In the genomic region with DNA sequence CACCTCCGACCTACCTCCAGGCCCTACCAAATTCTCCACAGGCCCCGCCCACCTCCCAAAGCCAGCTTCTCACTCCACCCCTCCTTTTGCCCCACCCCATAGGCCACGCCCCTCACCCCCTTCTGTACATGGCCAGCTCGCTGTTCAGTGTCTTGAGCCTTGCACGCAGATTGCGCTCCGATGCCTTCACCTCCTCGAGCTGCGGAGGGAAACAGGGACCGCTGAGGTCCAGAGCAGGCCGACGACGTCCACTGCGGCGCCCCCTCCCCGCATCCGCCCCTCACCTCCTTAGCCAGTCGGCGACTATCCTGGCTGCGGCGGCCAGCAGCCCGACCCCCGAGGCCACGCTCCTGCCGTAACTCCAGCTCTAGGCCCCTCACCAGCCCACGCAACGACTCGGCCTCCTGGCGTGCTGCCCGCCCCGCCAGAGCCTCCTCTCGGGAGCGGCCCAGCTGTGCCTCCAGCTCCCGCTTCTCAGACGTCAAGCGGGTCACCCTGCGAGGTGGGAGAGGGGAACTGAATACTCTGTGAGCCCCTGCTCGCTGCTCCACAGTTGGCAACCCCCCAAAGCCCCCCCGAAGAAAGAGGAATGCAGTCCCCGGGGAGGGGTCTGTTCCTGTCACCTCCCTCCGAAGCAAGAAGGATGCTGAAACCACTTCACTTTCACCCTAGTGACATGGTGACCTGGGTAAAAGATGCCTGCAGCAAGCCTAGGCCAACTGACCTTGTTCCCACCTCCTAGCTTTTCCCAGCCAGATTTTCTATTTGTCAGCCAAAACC, we compare ENCODE assay signal across 8 mouse cellular contexts. TPM values are rescaled to one million over a fixed set of nuclear protein-coding genes. Genes with fewer than 3 reads are reported as not detected.
DNase-seq lines count a peak whose midpoint lies in the region; ATAC-seq and TF ChIP-seq lines count a peak whose summit lies in the region.

No protein-coding gene starts in this region.

- no peak for TF ChIP-seq POLR2A in ES-Bruce4 (IDR thresholded peaks at IDR 0.05; ENCODE audit: insufficient read depth, low read length)

- TF ChIP-seq CTCF in ES-Bruce4 (IDR thresholded peaks at IDR 0.05; ENCODE audit: low read depth, low read length) = no peak
- no peak for TF ChIP-seq CTCF in liver, postnatal 0 days (IDR thresholded peaks at IDR 0.05; ENCODE audit: low read depth)

- ATAC-seq in liver, postnatal 0 days = peak; percentile 53
- ATAC-seq in neural tube, embryonic 12.5 days (ENCODE audit: low FRiP score, low read depth) = 0 out of 2 replicates have a peak, but pooled peaks have one; percentile 14

- 1% methylated on average over 41 of the region's 41 CpGs for WGBS in embryonic facial prominence, embryonic 10.5 days
- WGBS in heart, embryonic 10.5 days = under 1% methylated on average over 41 of the region's 41 CpGs
- 8% methylated on average over 37 of the region's 41 CpGs for WGBS in liver, postnatal 0 days (ENCODE audit: insufficient replicate concordance)
- WGBS in neural tube, embryonic 12.5 days = under 1% methylated on average over 41 of the region's 41 CpGs

- H3K4me3 ChIP-seq in ES-Bruce4 (ENCODE audit: low read depth, low read length) = peak overlapping the region; percentile 20
- H3K4me3 ChIP-seq in embryonic facial prominence, embryonic 10.5 days = peak overlapping the region; percentile 59
- H3K4me3 ChIP-seq in heart, embryonic 10.5 days = peak overlapping the region; percentile 58
- peak overlapping the region; percentile 35 for H3K4me3 ChIP-seq in liver, postnatal 0 days (ENCODE audit: low read depth, low read length)
- H3K4me3 ChIP-seq in neural tube, embryonic 12.5 days = peak overlapping the region; percentile 32

- peak overlapping the region; percentile 72 for H3K4me2 ChIP-seq in liver, postnatal 0 days (ENCODE audit: low read depth, low read length)
- H3K4me2 ChIP-seq in neural tube, embryonic 12.5 days (replicated peaks) = peak overlapping the region; percentile 76

- TF ChIP-seq EP300 in ES-Bruce4 (IDR thresholded peaks at IDR 0.05; ENCODE audit: insufficient read depth, low read depth, low read length) = no peak
- TF ChIP-seq EP300 in liver, postnatal 0 days (IDR thresholded peaks at IDR 0.05; ENCODE audit: low read depth) = no peak

- peak; percentile 86 for DNase-seq in adrenal gland, postnatal 14 days
- peak; percentile 80 for DNase-seq in embryonic facial prominence, embryonic 10.5 days (ENCODE audit: low spot score)
- peak; percentile 88 for DNase-seq in heart, embryonic 10.5 days (ENCODE audit: low spot score)
- DNase-seq in kidney, adult 8-10 months = peak; percentile 72 to 74
- peak; percentile 77 for DNase-seq in liver, postnatal 0 days
- peak; percentile 76 for DNase-seq in thymus, postnatal 4 days

- no peaks in the 10 kb centered on the region; the same call in 1 of the 2 replicates for H3K36me3 ChIP-seq in ES-Bruce4 (ENCODE audit: control insufficient read depth, insufficient read depth, low read length, poor library complexity, severe bottlenecking)
- peaks cover 14% of the 10 kb centered on the region for H3K36me3 ChIP-seq in embryonic facial prominence, embryonic 10.5 days (replicated peaks)
- peaks cover 13% of the 10 kb centered on the region; the same call in 1 of the 2 replicates for H3K36me3 ChIP-seq in heart, embryonic 10.5 days
- H3K36me3 ChIP-seq in liver, postnatal 0 days (replicated peaks; ENCODE audit: insufficient read depth, low read length) = peaks cover 4% of the 10 kb centered on the region; the same call in 1 of the 2 replicates
- H3K36me3 ChIP-seq in neural tube, embryonic 12.5 days = peaks cover 4% of the 10 kb centered on the region; the same call in 1 of the 2 replicates

- H3K9ac ChIP-seq in ES-Bruce4 (ENCODE audit: low read depth, poor library complexity, severe bottlenecking) = peak overlapping the region; percentile 26
- H3K9ac ChIP-seq in liver, postnatal 0 days (replicated peaks) = no peak overlapping the region
- H3K9ac ChIP-seq in neural tube, embryonic 12.5 days = peak overlapping the region; percentile 58

- no peaks in the 10 kb centered on the region for H3K4me1 ChIP-seq in ES-Bruce4 (ENCODE audit: control insufficient read depth, insufficient read depth, low read length)
- peaks cover 25% of the 10 kb centered on the region for H3K4me1 ChIP-seq in embryonic facial prominence, embryonic 10.5 days
- peaks cover 22% of the 10 kb centered on the region for H3K4me1 ChIP-seq in heart, embryonic 10.5 days
- peaks cover 22% of the 10 kb centered on the region for H3K4me1 ChIP-seq in liver, postnatal 0 days (ENCODE audit: insufficient read depth)
- peaks cover 19% of the 10 kb centered on the region for H3K4me1 ChIP-seq in neural tube, embryonic 12.5 days

- no peaks in the 10 kb centered on the region for H3K27me3 ChIP-seq in ES-Bruce4 (ENCODE audit: control insufficient read depth, insufficient read depth, low read length, poor library complexity, severe bottlenecking)
- H3K27me3 ChIP-seq in embryonic facial prominence, embryonic 10.5 days (replicated peaks; ENCODE audit: low read depth, poor library complexity, severe bottlenecking) = peaks cover 34% of the 10 kb centered on the region
- H3K27me3 ChIP-seq in heart, embryonic 10.5 days (ENCODE audit: insufficient read depth, poor library complexity, severe bottlenecking) = peaks cover 29% of the 10 kb centered on the region
- peaks cover 14% of the 10 kb centered on the region for H3K27me3 ChIP-seq in liver, postnatal 0 days (ENCODE audit: insufficient read depth, low read length)
- H3K27me3 ChIP-seq in neural tube, embryonic 12.5 days (replicated peaks) = peaks cover 14% of the 10 kb centered on the region

- no peak overlapping the region for H3K27ac ChIP-seq in ES-Bruce4 (ENCODE audit: insufficient read depth, low read length)
- 0 out of 2 replicates have a peak overlapping the region, but pooled peaks have one; percentile 19 for H3K27ac ChIP-seq in embryonic facial prominence, embryonic 10.5 days (replicated peaks)
- peak overlapping the region; percentile 56; the same call in 1 of the 2 replicates for H3K27ac ChIP-seq in heart, embryonic 10.5 days
- H3K27ac ChIP-seq in liver, postnatal 0 days (ENCODE audit: low read depth) = no peak overlapping the region
- no peak overlapping the region for H3K27ac ChIP-seq in neural tube, embryonic 12.5 days

- no peaks in the 10 kb centered on the region for H3K9me3 ChIP-seq in ES-Bruce4 (replicated peaks; ENCODE audit: control insufficient read depth, insufficient read depth, low read length, poor library complexity, severe bottlenecking)
- no peaks in the 10 kb centered on the region for H3K9me3 ChIP-seq in embryonic facial prominence, embryonic 10.5 days
- no peaks in the 10 kb centered on the region for H3K9me3 ChIP-seq in heart, embryonic 10.5 days
- H3K9me3 ChIP-seq in liver, postnatal 0 days (ENCODE audit: low read length) = no peaks in the 10 kb centered on the region
- H3K9me3 ChIP-seq in neural tube, embryonic 12.5 days = no peaks in the 10 kb centered on the region

RNA-seq across cellular contexts. Expression of gene Ccdc61, which starts 16.4 kb away (rescaled TPM):
- polyA plus RNA-seq in ES-Bruce4 (2011; ENCODE audit: insufficient read depth, insufficient read length, low read depth, missing spikeins) = 36.4 and 39.9 TPM in 2 replicates
- 12.2 and 12.9 TPM in 2 replicates for total RNA-seq in adrenal gland, postnatal 14 days (2021)
- polyA plus RNA-seq in embryonic facial prominence, embryonic 10.5 days (2016; fragmentation: Nextera tagmentation; extraction: Ambion mirVana) = 30.9 and 34.8 TPM in 2 replicates
- polyA plus RNA-seq in heart, embryonic 10.5 days (2016; fragmentation: Nextera tagmentation; extraction: Ambion mirVana) = 26.9 and 29.4 TPM in 2 replicates
- polyA plus RNA-seq in liver, postnatal 0 days (2015; fragmentation: Nextera tagmentation; extraction: Ambion mirVana) = 5.6 and 7.5 TPM in 2 replicates
- polyA plus RNA-seq in neural tube, embryonic 12.5 days (2016; fragmentation: Nextera tagmentation; extraction: Ambion mirVana) = 32.9 and 34.0 TPM in 2 replicates

RNA-seq across cellular contexts. Expression of gene Pglyrp1, which starts 22.7 kb away (rescaled TPM):
- 1.8 and 3.1 TPM in 2 replicates for polyA plus RNA-seq in ES-Bruce4 (2011; ENCODE audit: insufficient read depth, insufficient read length, low read depth, missing spikeins)
- 2.3 and 4.5 TPM in 2 replicates for total RNA-seq in adrenal gland, postnatal 14 days (2021)
- 0.69 and 0.70 TPM in 2 replicates for polyA plus RNA-seq in embryonic facial prominence, embryonic 10.5 days (2016; fragmentation: Nextera tagmentation; extraction: Ambion mirVana)
- polyA plus RNA-seq in heart, embryonic 10.5 days (2016; fragmentation: Nextera tagmentation; extraction: Ambion mirVana) = 0.26 and 0.43 TPM in 2 replicates
- polyA plus RNA-seq in liver, postnatal 0 days (2015; fragmentation: Nextera tagmentation; extraction: Ambion mirVana) = 118 and 119 TPM in 2 replicates
- polyA plus RNA-seq in neural tube, embryonic 12.5 days (2016; fragmentation: Nextera tagmentation; extraction: Ambion mirVana) = 3.9 and 4.7 TPM in 2 replicates

RNA-seq across cellular contexts. Expression of gene Nova2, which starts 31.8 kb away (rescaled TPM):
- polyA plus RNA-seq in ES-Bruce4 (2011; ENCODE audit: insufficient read depth, insufficient read length, low read depth, missing spikeins) = 7.5 TPM in 2 replicates
- total RNA-seq in adrenal gland, postnatal 14 days (2021) = 7.2 and 8.0 TPM in 2 replicates
- 0.98 and 1.5 TPM in 2 replicates for polyA plus RNA-seq in embryonic facial prominence, embryonic 10.5 days (2016; fragmentation: Nextera tagmentation; extraction: Ambion mirVana)
- polyA plus RNA-seq in heart, embryonic 10.5 days (2016; fragmentation: Nextera tagmentation; extraction: Ambion mirVana) = 0.53 and 0.57 TPM in 2 replicates
- polyA plus RNA-seq in liver, postnatal 0 days (2015; fragmentation: Nextera tagmentation; extraction: Ambion mirVana) = 0.08 and 0.12 TPM in 2 replicates
- 12.1 and 12.6 TPM in 2 replicates for polyA plus RNA-seq in neural tube, embryonic 12.5 days (2016; fragmentation: Nextera tagmentation; extraction: Ambion mirVana)

RNA-seq across cellular contexts. Expression of gene Mill2, which starts 54.1 kb away (rescaled TPM):
- 0.35 and 1.1 TPM in 2 replicates for polyA plus RNA-seq in ES-Bruce4 (2011; ENCODE audit: insufficient read depth, insufficient read length, low read depth, missing spikeins)
- 5.1 and 6.3 TPM in 2 replicates for total RNA-seq in adrenal gland, postnatal 14 days (2021)
- polyA plus RNA-seq in embryonic facial prominence, embryonic 10.5 days (2016; fragmentation: Nextera tagmentation; extraction: Ambion mirVana) = not detected in 2 replicates
- polyA plus RNA-seq in heart, embryonic 10.5 days (2016; fragmentation: Nextera tagmentation; extraction: Ambion mirVana) = 0.04 and 0.21 TPM in 2 replicates
- polyA plus RNA-seq in liver, postnatal 0 days (2015; fragmentation: Nextera tagmentation; extraction: Ambion mirVana) = 0.17 and 0.36 TPM in 2 replicates
- 0.10 and 0.34 TPM in 2 replicates for polyA plus RNA-seq in neural tube, embryonic 12.5 days (2016; fragmentation: Nextera tagmentation; extraction: Ambion mirVana)

Comparison
In these comparisons a context has a peak if more than half of its experiments do, and no peak if none do; other contexts are left out.
1. H3K27ac ChIP-seq: peak in embryonic facial prominence, embryonic 10.5 days (single experiment) and heart, embryonic 10.5 days (single experiment); none in ES-Bruce4 (single experiment), liver, postnatal 0 days (single experiment) and neural tube, embryonic 12.5 days (single experiment).
2. RNA of gene Pglyrp1, which starts 22.7 kb away (polyA plus RNA-seq): 118 to 119 TPM in liver, postnatal 0 days; 3.9 to 4.7 TPM in neural tube, embryonic 12.5 days, 1.8 to 3.1 TPM in ES-Bruce4, 0.69 to 0.70 TPM in embryonic facial prominence, embryonic 10.5 days and 0.26 to 0.43 TPM in heart, embryonic 10.5 days; every median in the first group is over 10 times any median in the second.
3. Peak in every context shown above with its lines, with median percentiles within 50 percentile points of each other: H3K4me3 ChIP-seq and DNase-seq.